Mouse (Mus musculus): ENCODE data around the gene OR5BS1P.

GRCm38 (mm10) chr15:98476281-98476680, 6.6 kb downstream of the OR5BS1P start:
- no peak for TF ChIP-seq TCF12 (IDR thresholded peaks at IDR 0.05; ENCODE audit: low read depth, low read length)
- TF ChIP-seq ZC3H11A (IDR thresholded peaks at IDR 0.05; ENCODE audit: low read depth, low read length): no peak
- TF ChIP-seq ZNF384 (IDR thresholded peaks at IDR 0.05; ENCODE audit: low read depth, low read length): no peak
